Mouse (Mus musculus) activated CD4-positive, CD25-positive, alpha-beta regulatory T cell, adult 4 months (primary cell): ENCODE measurements around the gene Gmpr. TPM values are rescaled to one million over a fixed set of nuclear protein-coding genes. Genes with fewer than 3 reads are reported as not detected.
"Not testable (repeated sequence)": the region's sequence is repeated elsewhere in the genome, so short reads cannot be mapped to it uniquely, and the experiment has no call there.

ENCODE experiments used
- ATAC-seq: one replicate; pipeline ENCODE4 v1.8.0; 2017
- polyA plus RNA-seq, 2 experiments: library from polyadenylated mRNA; unstranded; fragments of 100-300 nt; shearing (Covaris generic); gene quantifications; one replicate each; pipeline ENCODE4 v1.2.1; 2017

The Gmpr gene
- not detected for polyA plus RNA-seq

DNA sequence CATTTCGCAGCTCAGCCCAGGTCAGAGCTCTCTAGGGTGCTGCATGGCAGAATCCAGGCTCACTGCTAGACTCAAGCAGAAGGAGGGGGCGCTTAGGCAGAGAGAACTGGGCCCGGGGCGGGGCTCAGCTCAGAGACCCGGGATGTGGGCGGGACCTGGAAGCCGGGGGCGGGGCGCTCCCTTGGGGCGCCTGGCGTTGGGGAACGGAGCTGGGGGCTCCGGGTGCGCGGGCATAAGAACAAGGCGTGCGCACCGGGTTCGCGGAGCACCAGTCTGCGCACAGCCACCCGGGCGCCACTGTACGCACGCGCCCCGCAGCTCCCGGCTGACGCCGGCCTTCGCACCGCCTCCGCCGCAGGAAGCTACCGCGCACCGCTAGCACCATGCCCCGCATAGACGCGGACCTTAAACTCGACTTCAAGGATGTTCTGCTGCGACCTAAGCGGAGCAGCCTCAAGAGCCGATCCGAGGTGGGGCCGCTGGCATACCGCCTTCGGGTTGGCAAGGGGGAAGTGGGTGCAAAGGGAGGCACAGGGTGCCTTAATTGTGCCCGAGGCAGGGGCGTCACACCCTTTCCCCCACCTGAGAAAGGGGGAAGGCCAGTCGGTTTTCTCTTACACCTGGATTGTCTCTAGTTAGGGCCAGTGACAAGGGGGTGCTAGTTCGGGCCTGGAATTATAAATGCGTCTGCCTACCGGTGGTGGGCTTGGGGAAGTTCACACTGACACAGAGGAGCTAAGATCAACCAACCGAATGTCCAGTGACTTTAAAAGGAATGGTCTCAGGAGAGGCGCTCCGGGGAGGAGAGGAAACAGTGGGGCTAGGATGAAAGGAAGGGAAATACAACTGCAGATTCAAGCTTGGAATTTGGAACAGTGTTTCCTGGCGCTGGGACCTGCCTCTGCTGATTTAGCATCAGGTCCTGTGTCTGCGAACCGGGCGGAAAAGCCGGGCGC, at the start of gene Gmpr:
Gene Gmpr, plus strand, starts transcription at position 171 of the 956 bp plus-strand sequence.
- no peak for ATAC-seq

GRCm38 (mm10) chr13:45457459-45457858, 49.8 kb upstream of the Gmpr start:
- no peak for ATAC-seq

GRCm38 (mm10) chr13:45460177-45460576, 47.1 kb upstream of the Gmpr start:
- no peak for ATAC-seq

- no peak for ATAC-seq
Measured at GRCm38 (mm10) chr13:45461370-45461958, 45.8 kb upstream of the Gmpr start.

GRCm38 (mm10) chr13:45465616-45466015, 41.6 kb upstream of the Gmpr start:
- no peak for ATAC-seq

- ATAC-seq, result no peak
Measured at GRCm38 (mm10) chr13:45466031-45466519, 41.2 kb upstream of the Gmpr start.

- ATAC-seq, result no peak
Measured at GRCm38 (mm10) chr13:45468751-45469150, 38.5 kb upstream of the Gmpr start.

- no peak for ATAC-seq
Measured at GRCm38 (mm10) chr13:45469481-45470301, 37.6 kb upstream of the Gmpr start.

- ATAC-seq, result no peak
Measured at GRCm38 (mm10) chr13:45473311-45473710, 33.9 kb upstream of the Gmpr start.

GRCm38 (mm10) chr13:45475297-45475696, 31.9 kb upstream of the Gmpr start:
- ATAC-seq, result no peak

DNA sequence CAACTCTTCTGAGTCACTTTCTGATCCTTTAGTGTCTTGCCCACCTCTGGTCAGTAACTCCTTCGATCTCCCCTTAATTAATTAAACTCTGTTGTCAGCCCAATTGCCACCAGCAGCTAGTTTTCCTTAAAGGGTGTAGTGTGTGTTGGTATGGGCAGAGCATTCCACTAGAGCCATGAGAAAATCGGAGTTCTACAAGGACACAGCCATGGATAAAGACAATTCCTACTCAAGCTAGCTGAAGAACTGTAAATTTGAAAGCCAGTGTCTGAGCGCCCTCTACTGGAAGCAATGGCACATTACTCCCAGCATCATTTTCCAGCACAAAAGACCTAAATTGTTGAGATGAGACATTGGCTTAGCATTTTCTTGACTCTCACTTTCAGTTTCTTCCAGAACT, 30.1 kb upstream of the Gmpr start:
- ATAC-seq, result no peak

GRCm38 (mm10) chr13:45479951-45480350, 27.3 kb upstream of the Gmpr start:
- ATAC-seq, result no peak

DNA sequence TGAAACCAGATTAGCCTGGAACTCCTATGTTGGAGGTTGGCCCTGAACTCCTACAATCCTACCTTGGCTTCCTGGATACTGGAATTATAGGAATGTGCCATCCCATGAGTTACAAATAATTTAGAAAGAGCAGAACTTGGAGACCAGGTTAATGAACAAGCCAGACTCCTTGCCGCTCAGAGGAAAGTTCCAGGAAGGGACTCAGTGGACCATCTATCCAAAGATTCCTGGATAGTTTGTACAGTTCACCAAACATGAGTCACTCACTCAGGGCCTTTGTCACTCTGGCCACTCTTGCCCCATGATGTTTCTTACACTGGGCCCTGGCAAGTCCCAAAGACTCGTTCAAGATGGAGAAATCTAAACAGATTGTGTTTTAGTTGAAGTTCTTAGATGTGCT, 24.0 kb upstream of the Gmpr start:
- no peak for ATAC-seq

- ATAC-seq, result not testable (repeated sequence)
Measured at GRCm38 (mm10) chr13:45483949-45484348, 23.3 kb upstream of the Gmpr start.

- ATAC-seq, result no peak
Measured at GRCm38 (mm10) chr13:45485602-45486001, 21.6 kb upstream of the Gmpr start.

- ATAC-seq, result no peak
Measured at GRCm38 (mm10) chr13:45486598-45486997, 20.6 kb upstream of the Gmpr start.

GRCm38 (mm10) chr13:45491991-45492732, 15.1 kb upstream of the Gmpr start:
- no peak for ATAC-seq

GRCm38 (mm10) chr13:45493846-45494245, 13.4 kb upstream of the Gmpr start:
- no peak for ATAC-seq

GRCm38 (mm10) chr13:45498623-45499022, 8.6 kb upstream of the Gmpr start:
- no peak for ATAC-seq

GRCm38 (mm10) chr13:45499391-45499790, 7.9 kb upstream of the Gmpr start:
- no peak for ATAC-seq

DNA sequence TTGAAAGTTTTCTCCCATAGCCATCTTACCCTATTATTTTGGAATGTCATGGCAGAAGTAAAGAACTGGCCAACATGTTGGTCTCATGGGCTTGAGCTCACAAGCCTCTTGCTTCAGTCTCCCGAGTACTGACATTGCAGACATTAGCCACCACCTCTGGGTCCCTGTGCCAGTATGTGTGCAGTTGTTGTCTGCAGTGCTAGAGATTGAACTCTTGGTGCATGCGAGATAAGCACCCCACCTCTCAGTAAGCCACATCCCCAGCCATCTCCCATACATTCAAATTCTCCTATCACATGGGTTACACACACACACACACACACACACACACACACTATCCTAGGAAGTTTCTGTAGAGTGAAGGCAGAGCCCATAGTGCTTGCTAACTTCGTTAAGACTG, 7.3 kb upstream of the Gmpr start:
- ATAC-seq, result no peak

DNA sequence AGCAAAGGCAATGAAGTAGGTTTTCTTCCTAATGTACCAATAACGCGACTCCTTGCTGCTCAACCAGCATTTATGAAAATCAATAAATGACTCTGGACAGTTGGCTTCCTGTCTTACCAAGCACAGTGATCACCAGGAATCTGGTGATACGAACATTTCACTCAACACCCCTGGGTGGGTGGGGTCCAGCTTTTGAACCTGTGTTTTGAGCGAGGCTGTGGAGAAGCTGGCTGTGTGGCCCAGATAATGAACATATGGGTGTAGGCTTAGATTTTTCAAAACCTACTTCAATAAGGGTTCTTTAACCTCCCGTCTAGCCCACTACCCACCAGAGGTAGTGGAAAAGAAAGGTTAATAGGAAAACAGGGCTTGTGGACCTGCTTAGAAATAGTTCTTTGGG, 4.5 kb upstream of the Gmpr start:
- ATAC-seq, result no peak
